Mouse (Mus musculus) midbrain, embryonic 14.5 days (tissue): ENCODE results near the gene Tlcd2. TPM values are rescaled to one million over a fixed set of nuclear protein-coding genes. Genes with fewer than 3 reads are reported as not detected.

Experiments
- ATAC-seq: fragments of 200-750 bp; cut with Nextera tagmentation; 2 replicates; pipeline ENCODE4 v1.8.0; 2017; ENCODE audit warnings: moderate number of reproducible peaks, moderate library complexity; ENCODE audit not compliant: low FRiP score, low TSS enrichment
- DNase-seq: peaks from one replicate; pipeline ENCODE4 v3.0.0-alpha.2; 2015
- H3K27ac ChIP-seq: fragments of 300-500 bp; sonication (generic); replicated peaks from 2 replicates; pipeline ENCODE4 v1.5.1; 2014; ENCODE audit warnings: mild to moderate bottlenecking, low read depth, low read length, moderate library complexity
- H3K27me3 ChIP-seq: fragments of 300-500 bp; sonication (generic); 2 replicates; pipeline ENCODE4 v1.6.1; 2014; ENCODE audit warnings: low read length, control low read depth, mixed read lengths; ENCODE audit not compliant: control insufficient read depth, insufficient read depth
- H3K36me3 ChIP-seq: fragments of 300-500 bp; sonication (generic); 2 replicates; pipeline ENCODE4 v1.6.1; 2014; ENCODE audit warnings: low read length, control low read depth; ENCODE audit not compliant: control insufficient read depth, insufficient read depth
- H3K4me1 ChIP-seq: fragments of 300-500 bp; sonication (generic); 2 replicates; pipeline ENCODE4 v1.6.1; 2014; ENCODE audit warnings: mild to moderate bottlenecking, antibody characterized with exemption, low read length, control low read depth; ENCODE audit not compliant: control insufficient read depth, insufficient read depth
- H3K4me2 ChIP-seq: fragments of 300-500 bp; sonication (generic); 2 replicates; pipeline ENCODE4 v1.6.1; 2014; ENCODE audit warnings: mild to moderate bottlenecking, low read length, moderate library complexity
- H3K4me3 ChIP-seq: fragments of 300-500 bp; sonication (generic); replicated peaks from 2 replicates; pipeline ENCODE4 v1.5.1; 2014; ENCODE audit warnings: low read depth, low read length
- H3K9ac ChIP-seq: fragments of 300-500 bp; sonication (generic); replicated peaks from 2 replicates; pipeline ENCODE4 v1.6.1; 2014; ENCODE audit warnings: mild to moderate bottlenecking, low read length, moderate library complexity
- H3K9me3 ChIP-seq: fragments of 300-500 bp; sonication (generic); 2 replicates; pipeline ENCODE4 v1.6.1; 2016; ENCODE audit warnings: low read length, control low read depth, mixed read lengths; ENCODE audit not compliant: control insufficient read depth
- WGBS: fragments of 180-500 bp; shearing (Covaris S2); extraction: QIAGEN DNeasy Blood & Tissue Kit; methylation state at CpG from one replicate; pipeline ENCODE4 v1.1.7; 2014; 5-methylcytosine and 5-hydroxymethylcytosine counted together
- polyA plus RNA-seq: library from polyadenylated mRNA; unstranded; fragments of >200 nt; fragmentation: Nextera tagmentation; extraction: Ambion mirVana; gene quantifications from 2 replicates; pipeline ENCODE4 v1.2.1, GENCODE M21; 2014

Gene Tlcd2
- polyA plus RNA-seq, 1 experiment from 2014 or later: 2.5 TPM

GRCm38 (mm10) chr11:75460103-75460843 is 1.2 kb upstream of the Tlcd2 start:
- ATAC-seq: no peak
- Histone ChIP-seq H3K27ac (peak overlapping the region; percentile 73), H3K9me3 (no peaks in the 10 kb centered on the region), H3K9ac (peak overlapping the region; percentile 1; the same call in 1 of the 2 replicates), H3K4me2 (peak overlapping the region; percentile 68), H3K36me3 (peaks cover 5% of the 10 kb centered on the region), H3K27me3 (no peaks in the 10 kb centered on the region), H3K4me1 (peaks cover 21% of the 10 kb centered on the region), H3K4me3 (peak overlapping the region; percentile 75)
- 2% methylated on average over 19 of the region's 19 CpGs for WGBS
- DNase-seq: peak; percentile 88

GRCm38 (mm10) chr11:75461743-75462252 is 283 bp downstream of the Tlcd2 start:
- H3K9ac ChIP-seq: peak overlapping the region; percentile 62
- under 1% methylated on average over 30 of the region's 30 CpGs for WGBS

GRCm38 (mm10) chr11:75462253-75462783 is 803 bp downstream of the Tlcd2 start:
- Histone ChIP-seq H3K27me3 (no peaks in the 10 kb centered on the region), H3K9ac (peak overlapping the region; percentile 62), H3K27ac (no peak overlapping the region), H3K4me2 (peak overlapping the region; percentile 96), H3K9me3 (no peaks in the 10 kb centered on the region), H3K36me3 (peaks cover 13% of the 10 kb centered on the region), H3K4me1 (peaks cover 21% of the 10 kb centered on the region), H3K4me3 (peak overlapping the region; percentile 75)
- DNase-seq (no peak), ATAC-seq (0 out of 2 replicates have a peak, but pooled peaks have one; percentile 0)
- 3% methylated on average over 16 of the region's 16 CpGs for WGBS

More at GRCm38 (mm10) chr11:75461743-75462252, 283 bp downstream of the Tlcd2 start:
- peaks cover 13% of the 10 kb centered on the region for H3K36me3 ChIP-seq
- peak overlapping the region; percentile 75 for H3K4me3 ChIP-seq
- peak overlapping the region; percentile 96 for H3K4me2 ChIP-seq
- DNase-seq (peak; percentile 10), ATAC-seq (peak; percentile 44; the same call in 1 of the 2 replicates)
- no peaks in the 10 kb centered on the region for H3K27me3 ChIP-seq
- H3K27ac ChIP-seq: peak overlapping the region; percentile 49; the same call in 1 of the 2 replicates
- peaks cover 21% of the 10 kb centered on the region for H3K4me1 ChIP-seq
- H3K9me3 ChIP-seq: no peaks in the 10 kb centered on the region

DNA sequence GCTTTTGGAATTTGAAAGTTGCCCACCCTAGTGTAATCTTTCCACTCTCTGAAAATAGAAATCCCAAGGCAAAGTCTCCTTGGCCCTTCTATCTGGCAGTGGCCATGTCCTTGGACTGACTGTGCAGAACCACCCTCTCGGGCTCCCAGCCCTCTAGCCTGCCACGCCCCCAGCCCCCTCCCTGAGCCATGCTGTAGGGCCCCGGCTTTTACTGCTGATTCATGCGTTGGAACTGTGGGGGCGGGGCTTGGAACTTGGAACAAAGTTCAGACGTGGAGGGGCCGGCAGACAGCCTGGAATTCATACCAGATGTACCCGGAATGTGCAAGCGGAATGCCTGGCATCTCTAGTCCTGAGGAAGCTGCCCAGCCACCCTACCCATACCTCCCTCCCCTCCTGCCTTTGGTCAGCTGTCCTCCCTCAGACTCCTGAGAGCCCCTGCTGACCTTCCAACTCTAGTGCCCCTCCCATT is 1.4 kb downstream of the Tlcd2 start:
- no peak overlapping the region for H3K27ac ChIP-seq
- ATAC-seq (no peak), DNase-seq (peak; percentile 47)
- no peaks in the 10 kb centered on the region for H3K9me3 ChIP-seq
- 2% methylated on average over 9 of the region's 9 CpGs for WGBS
- H3K27me3 ChIP-seq: no peaks in the 10 kb centered on the region
- H3K4me2 ChIP-seq: peak overlapping the region; percentile 96
- H3K36me3 ChIP-seq: peaks cover 13% of the 10 kb centered on the region
- 0 out of 2 replicates have a peak overlapping the region, but pooled peaks have one; percentile 75 for H3K4me3 ChIP-seq
- peaks cover 24% of the 10 kb centered on the region for H3K4me1 ChIP-seq
- no peak overlapping the region for H3K9ac ChIP-seq

DNA sequence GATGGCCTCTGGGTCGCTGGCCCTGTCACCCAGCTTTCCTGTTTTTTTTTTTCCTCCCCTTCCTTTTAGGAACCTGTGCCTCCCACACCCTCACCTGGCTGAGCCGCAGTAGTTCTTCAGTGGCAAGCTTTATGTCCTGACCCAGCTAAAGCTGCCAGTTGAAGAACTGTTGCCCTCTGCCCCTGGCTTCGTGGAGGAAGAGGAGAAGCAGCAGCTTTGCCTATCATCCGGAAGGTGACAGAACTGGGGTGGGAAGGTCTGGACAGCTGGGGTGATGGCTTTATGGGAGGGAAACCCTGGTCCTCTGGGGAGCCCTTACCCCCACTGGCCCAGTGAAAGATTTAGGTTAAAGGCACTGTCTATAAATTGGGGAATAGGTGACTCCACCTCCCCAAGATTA is 2.1 kb downstream of the Tlcd2 start:
- peaks cover 13% of the 10 kb centered on the region for H3K36me3 ChIP-seq
- peaks cover 24% of the 10 kb centered on the region for H3K4me1 ChIP-seq
- H3K27ac ChIP-seq: no peak overlapping the region
- H3K27me3 ChIP-seq: no peaks in the 10 kb centered on the region
- H3K4me3 ChIP-seq: no peak overlapping the region
- no peaks in the 10 kb centered on the region for H3K9me3 ChIP-seq
- 77% methylated on average over 4 of the region's 4 CpGs for WGBS
- no peak overlapping the region for H3K9ac ChIP-seq
- no peak overlapping the region for H3K4me2 ChIP-seq
- no peak for DNase-seq
- ATAC-seq: no peak

- DNase-seq (no peak), ATAC-seq (no peak)
- WGBS: 83% methylated on average over 6 of the region's 6 CpGs
- Histone ChIP-seq H3K4me3 (no peak overlapping the region), H3K9ac (no peak overlapping the region), H3K27me3 (no peaks in the 10 kb centered on the region), H3K4me2 (no peak overlapping the region), H3K4me1 (peaks cover 24% of the 10 kb centered on the region), H3K27ac (no peak overlapping the region), H3K9me3 (no peaks in the 10 kb centered on the region), H3K36me3 (peaks cover 13% of the 10 kb centered on the region)
Observed at GRCm38 (mm10) chr11:75464417-75464816, 2.9 kb downstream of the Tlcd2 start.

GRCm38 (mm10) chr11:75465051-75465450 is 3.5 kb downstream of the Tlcd2 start:
- Histone ChIP-seq H3K9me3 (no peaks in the 10 kb centered on the region), H3K27ac (no peak overlapping the region), H3K27me3 (no peaks in the 10 kb centered on the region), H3K4me2 (no peak overlapping the region), H3K36me3 (peaks cover 13% of the 10 kb centered on the region), H3K4me1 (peaks cover 20% of the 10 kb centered on the region), H3K9ac (no peak overlapping the region), H3K4me3 (no peak overlapping the region)
- DNase-seq (no peak), ATAC-seq (no peak)
- 83% methylated on average over 6 of the region's 6 CpGs for WGBS

DNA sequence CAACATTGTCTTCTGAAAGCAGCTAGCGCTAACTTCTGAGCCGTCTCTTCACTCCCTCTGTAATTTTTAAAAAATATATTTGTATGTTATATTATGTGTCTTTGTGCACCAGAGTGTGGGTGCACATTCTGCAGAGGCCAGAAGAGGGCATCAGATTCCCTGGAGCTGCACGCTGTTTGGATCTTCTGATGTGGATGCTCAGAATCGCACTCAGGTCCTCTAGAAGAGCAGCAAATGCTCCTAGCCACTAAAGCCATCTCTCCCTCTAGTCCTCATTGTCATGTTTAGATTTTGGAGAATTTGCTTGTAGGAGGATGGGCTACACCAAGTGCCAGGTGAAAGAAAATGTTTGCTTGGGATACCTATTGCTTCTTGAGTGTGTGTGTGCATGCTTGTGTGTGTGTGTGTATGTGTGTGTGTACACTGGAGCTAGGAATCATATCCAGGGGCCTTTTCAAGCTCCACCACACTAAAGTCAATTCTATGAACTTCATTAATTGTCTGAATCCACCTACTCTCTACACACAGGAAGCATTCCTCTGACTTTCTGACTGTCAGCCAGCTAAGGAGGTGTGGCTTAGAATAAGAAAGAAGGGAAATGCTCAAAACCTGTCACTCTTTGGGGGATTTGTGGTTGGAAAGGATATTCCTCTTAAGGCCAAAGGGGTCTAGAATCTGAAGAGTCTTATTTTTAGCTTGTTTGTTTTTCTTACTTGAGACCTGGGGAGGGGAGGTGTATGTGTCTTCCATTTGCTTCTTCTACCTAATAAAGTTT is 5.4 kb downstream of the Tlcd2 start:
- Histone ChIP-seq H3K4me1 (peaks cover 16% of the 10 kb centered on the region), H3K27ac (no peak overlapping the region), H3K27me3 (no peaks in the 10 kb centered on the region), H3K9me3 (no peaks in the 10 kb centered on the region), H3K9ac (no peak overlapping the region), H3K4me2 (no peak overlapping the region), H3K36me3 (peaks cover 13% of the 10 kb centered on the region), H3K4me3 (no peak overlapping the region)
- no peak for ATAC-seq
- no peak for DNase-seq
- 98% methylated on average over 4 of the region's 4 CpGs for WGBS
